Mouse (Mus musculus) small intestine, adult 10 weeks (tissue): ENCODE results near the gene Tsga10. TPM values are rescaled to one million over a fixed set of nuclear protein-coding genes. Genes with fewer than 3 reads are reported as not detected.

Experiments
- polyA plus RNA-seq: library from polyadenylated mRNA; stranded (reverse); fragments of 350-450 nt; fragmentation: Illumina TruSeq; extraction: RNeasy Lipid Tissue Mini Kit (QIAGEN cat#74804); gene quantifications from one replicate; pipeline ENCODE4 v1.2.3, GENCODE M21; 2014; ENCODE audit warnings: low replicate concordance

The Tsga10 gene
- polyA plus RNA-seq: 8.9 TPM

DNA sequence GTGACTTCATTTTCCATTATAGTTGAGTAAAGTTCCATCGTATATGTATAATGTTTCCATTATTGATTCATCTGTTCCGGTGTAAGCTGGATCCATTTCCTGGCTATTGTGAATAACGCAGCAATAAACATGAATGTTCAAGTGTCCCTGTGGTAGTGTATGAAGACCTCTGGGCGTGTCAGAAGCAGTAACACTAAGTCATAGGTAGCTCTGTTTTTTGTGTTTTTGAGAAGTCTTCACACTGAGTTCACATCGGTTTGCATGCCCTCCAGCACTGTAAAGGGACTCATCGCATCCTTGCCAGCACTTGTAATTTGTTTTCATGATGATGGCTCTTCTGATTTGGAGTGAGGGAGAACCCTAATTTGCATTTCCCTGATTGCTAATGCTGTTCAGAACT, at the start of gene Tsga10:
Gene Tsga10, minus strand, starts transcription at position 144 of the 400 bp plus-strand sequence.

DNA sequence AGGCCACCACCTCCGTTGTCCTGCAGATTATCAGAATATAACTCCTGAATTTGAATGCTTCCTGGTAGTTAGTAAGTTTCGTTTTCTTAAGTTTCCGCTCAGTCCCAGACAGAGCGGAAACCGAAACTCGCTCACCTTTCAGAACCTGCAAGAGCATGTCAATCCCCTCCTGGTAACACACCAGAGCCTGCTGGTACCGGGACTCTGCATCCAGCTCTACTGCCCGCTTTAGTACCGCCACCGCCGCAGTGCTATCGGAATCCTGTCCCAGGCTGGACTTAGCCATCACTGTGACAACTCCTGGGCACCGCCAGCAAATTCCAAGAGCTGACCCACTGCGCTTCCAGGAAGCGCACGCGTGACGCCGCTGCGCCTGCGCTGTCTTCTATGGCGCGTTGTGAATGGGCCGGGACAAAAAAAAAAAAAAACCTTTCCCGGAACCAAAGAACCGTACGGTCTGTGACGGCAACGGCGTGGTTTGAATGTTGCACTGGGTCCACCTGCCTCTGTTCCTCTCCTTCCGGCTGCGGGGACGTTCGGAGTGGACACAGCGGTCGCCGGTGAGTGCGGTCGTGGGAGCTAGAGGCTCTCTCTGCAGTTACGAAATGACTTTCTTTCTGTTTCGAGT, 23.9 kb upstream of the Tsga10 start, which contains the start of the genes Mitd1 and Mrpl30:
Gene Mitd1, minus strand, starts transcription at position 387 of the 628 bp plus-strand sequence.
Gene Mrpl30, plus strand, starts transcription at position 453 of the 628 bp plus-strand sequence.

DNA sequence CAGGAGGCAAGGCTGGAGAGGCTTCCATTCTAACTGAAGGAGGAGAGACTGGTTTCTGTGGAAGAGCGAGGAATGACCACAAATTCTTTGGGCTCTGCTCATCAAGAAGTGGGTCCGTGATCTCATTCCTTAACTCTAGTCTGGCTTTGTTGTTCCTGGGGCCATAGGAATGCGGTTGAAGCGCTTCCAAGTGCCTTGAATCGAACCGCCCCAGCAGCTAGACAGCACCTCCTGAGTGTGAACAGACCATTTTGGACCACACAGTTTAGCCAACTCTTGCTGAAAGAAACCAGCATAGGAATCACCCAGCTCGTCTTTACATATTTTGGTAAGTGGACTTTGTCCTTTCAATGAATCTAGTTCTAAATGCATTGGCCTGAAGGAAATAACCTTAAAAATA, 5.5 kb upstream of the Tsga10 start, which contains the start of gene Lipt1:
Gene Lipt1, plus strand, starts transcription at position 35 of the 400 bp plus-strand sequence.

GRCm38 (mm10) chr1:37719761-37720640, 146.2 kb downstream of the Tsga10 start, which contains the start of gene 2010300C02Rik:
TSS of gene 2010300C02Rik (minus strand) at chr1:37720085.

Other genes starting within 250 kb of the Tsga10 start
- gene 2010300C02Rik, start 146.3 kb downstream of the Tsga10 start, polyA plus RNA-seq: 2.2 TPM
- 2.6 TPM for gene Lipt1, start 5.3 kb upstream of the Tsga10 start, polyA plus RNA-seq
- 101 TPM for gene Mitd1, start 24.0 kb upstream of the Tsga10 start, polyA plus RNA-seq
- 254 TPM for gene Mrpl30, start 24.0 kb upstream of the Tsga10 start, polyA plus RNA-seq
- not detected for gene Lyg2, start 50.1 kb upstream of the Tsga10 start, polyA plus RNA-seq
- not detected for gene Lyg1, start 91.3 kb upstream of the Tsga10 start, polyA plus RNA-seq
- gene Txndc9, start 131.5 kb upstream of the Tsga10 start, polyA plus RNA-seq: 164 TPM
- gene Eif5b, start 131.6 kb upstream of the Tsga10 start, polyA plus RNA-seq: 58.3 TPM